Mouse (Mus musculus) layer of hippocampus, postnatal 14 days (tissue): ENCODE results near the gene Smc2. TPM values are rescaled to one million over a fixed set of nuclear protein-coding genes. Genes with fewer than 3 reads are reported as not detected.
"Not testable (repeated sequence)": the region's sequence is repeated elsewhere in the genome, so short reads cannot be mapped to it uniquely, and the experiment has no call there.

Source experiments
- DNase-seq, 2 experiments: peaks; one replicate each; pipeline ENCODE4 v3.0.0; 2021 to 2022; ENCODE audit warnings: low spot score in 2 of 2, mixed read lengths in 1 of 2
- long read RNA-seq, 2 experiments: library from polyadenylated mRNA; stranded (forward); transcript quantifications; one replicate each; pipeline ENCODE4 v2.0.0; 2021
- total RNA-seq, 2 experiments: library from RNA; stranded (reverse); gene quantifications; 2 replicates each; pipeline ENCODE4 v1.2.3; 2021

The Smc2 gene
- 1 to 10 TPM; 7.9 to 8.4 TPM for total RNA-seq
- long read RNA-seq, experiment 1, full-length matches to known transcripts, result 2 of 3 reads
- long read RNA-seq, experiment 1, partial matches to known transcripts, result 0 of 3 reads
- long read RNA-seq, experiment 1, other reads (novel, unspliced or antisense), result 1 of 3 reads
- long read RNA-seq, experiment 2, full-length matches to known transcripts, result 5 of 9 reads
- long read RNA-seq, experiment 2, partial matches to known transcripts, result 3 of 9 reads
- long read RNA-seq, experiment 2, other reads (novel, unspliced or antisense), result 1 of 9 reads

GRCm38 (mm10) chr4:52438886-52439664, at the start of gene Smc2:
Gene Smc2, plus strand, starts transcription at chr4:52439243.
- DNase-seq, result peak; percentile 93

- DNase-seq, result no peak
Measured at GRCm38 (mm10) chr4:52411587-52411986, 27.5 kb upstream of the Smc2 start.

GRCm38 (mm10) chr4:52423653-52424052, 15.4 kb upstream of the Smc2 start:
- no peak for DNase-seq

- DNase-seq, result no peak
Measured at GRCm38 (mm10) chr4:52429310-52430198, 9.5 kb upstream of the Smc2 start.

GRCm38 (mm10) chr4:52435551-52435950, 3.5 kb upstream of the Smc2 start:
- not testable (repeated sequence) for DNase-seq

GRCm38 (mm10) chr4:52438371-52438885, 615 bp upstream of the Smc2 start:
- DNase-seq, result peak in 1 of 2 experiments; percentile 18

GRCm38 (mm10) chr4:52459726-52460125, 20.7 kb downstream of the Smc2 start:
- DNase-seq, result no peak

- peak; percentile 36 to 58 for DNase-seq
Measured at GRCm38 (mm10) chr4:52461321-52461720, 22.3 kb downstream of the Smc2 start.

GRCm38 (mm10) chr4:52473431-52473830, 34.4 kb downstream of the Smc2 start:
- no peak for DNase-seq

- no peak for DNase-seq
Measured at GRCm38 (mm10) chr4:52487486-52487885, 48.4 kb downstream of the Smc2 start.

- not testable (repeated sequence) for DNase-seq
Measured at GRCm38 (mm10) chr4:52497144-52497543, 58.1 kb downstream of the Smc2 start, which contains the start of gene Vma21-ps. Gene Vma21-ps, minus strand, starts transcription at chr4:52497244.

- DNase-seq, result no peak
Measured at GRCm38 (mm10) chr4:52517580-52517979, 78.5 kb downstream of the Smc2 start.

- peak in 1 of 2 experiments; percentile 74 for DNase-seq
Measured at GRCm38 (mm10) chr4:52519301-52519700, 80.3 kb downstream of the Smc2 start.

- DNase-seq, result no peak
Measured at GRCm38 (mm10) chr4:52526464-52526863, 87.4 kb downstream of the Smc2 start.

GRCm38 (mm10) chr4:52530636-52531035, 91.6 kb downstream of the Smc2 start:
- no peak for DNase-seq

Other genes with a start within 250 kb of the Smc2 start
- gene Vma21-ps, start 58.0 kb downstream of the Smc2 start, total RNA-seq, result not detected
- not detected for gene Toporsl, start 157.0 kb downstream of the Smc2 start, total RNA-seq